Mouse (Mus musculus): ENCODE measurements at regions not wholly inside any gene's neighbourhood (a gene's known extent, or its start where the extent isn't known, plus 50 kb on each side); places are given as distances from the start of the nearest gene placed in this dataset.
"Not testable (repeated sequence)": the region's sequence is repeated elsewhere in the genome, so short reads cannot be mapped to it uniquely, and the experiment has no call there.

DNA sequence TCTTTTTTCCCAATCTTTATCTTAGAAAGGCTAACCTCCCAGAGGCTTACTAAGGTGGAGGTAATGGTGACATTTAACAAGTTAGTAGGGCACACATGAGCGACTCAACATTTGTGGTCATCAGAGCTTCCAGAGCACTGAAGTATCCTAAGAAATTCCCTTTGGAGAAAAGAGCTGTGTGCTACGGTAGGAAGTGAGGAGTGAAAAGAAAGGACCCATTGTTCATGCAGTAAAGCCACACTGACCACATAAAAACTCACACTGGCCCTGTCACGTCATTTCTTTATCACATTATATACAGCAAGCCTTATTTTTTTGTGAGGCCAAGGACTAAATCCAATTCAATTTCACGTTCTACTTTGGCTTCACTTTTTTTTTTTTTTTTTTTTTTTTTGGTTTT lies 80.7 kb upstream of the Dynlt1c start:
- not testable (repeated sequence) for TF ChIP-seq POLR2A (IDR thresholded peaks at IDR 0.05; ENCODE audit: control insufficient read depth, extremely low read depth, insufficient read depth, low read length, poor library complexity); CTCF (IDR thresholded peaks at IDR 0.05; ENCODE audit: borderline replicate concordance, control insufficient read depth, extremely low read depth, insufficient read depth, low read length, poor library complexity)
